Mouse (Mus musculus) liver, embryonic 11.5 days (tissue): ENCODE measurements around the gene Slc26a6. TPM values are rescaled to one million over a fixed set of nuclear protein-coding genes. Genes with fewer than 3 reads are reported as not detected.

ENCODE experiments used
- ATAC-seq: fragments of 200-750 bp; cut with Nextera tagmentation; replicated peaks from 2 replicates; pipeline ENCODE4 v1.8.0; 2017; ENCODE audit warnings: moderate number of reproducible peaks, mild to moderate bottlenecking, moderate TSS enrichment, moderate library complexity; ENCODE audit not compliant: low FRiP score
- DNase-seq: peaks from one replicate; pipeline ENCODE4 v3.0.0-alpha.2; 2017; ENCODE audit warnings: low spot score
- H3K27ac ChIP-seq: fragments of 300-500 bp; sonication (generic); 2 replicates; pipeline ENCODE4 v1.5.1; 2014; ENCODE audit warnings: mild to moderate bottlenecking, low read depth, low read length, control low read depth
- H3K27me3 ChIP-seq: fragments of 300-500 bp; sonication (generic); replicated peaks from 2 replicates; pipeline ENCODE4 v1.6.1; 2014; ENCODE audit warnings: low read length, mixed read lengths; ENCODE audit not compliant: control insufficient read depth, insufficient read depth
- H3K36me3 ChIP-seq: fragments of 300-500 bp; sonication (generic); 2 replicates; pipeline ENCODE4 v1.6.1; 2014; ENCODE audit warnings: mild to moderate bottlenecking, low read length, moderate library complexity, mixed read lengths; ENCODE audit not compliant: control insufficient read depth, insufficient read depth
- H3K4me1 ChIP-seq: fragments of 300-500 bp; sonication (generic); replicated peaks from 2 replicates; pipeline ENCODE4 v1.6.1; 2014; ENCODE audit warnings: low read length, mixed read lengths; ENCODE audit not compliant: control insufficient read depth, insufficient read depth
- H3K4me2 ChIP-seq: fragments of 300-500 bp; sonication (generic); 2 replicates; pipeline ENCODE4 v1.6.1; 2014; ENCODE audit warnings: mild to moderate bottlenecking, control low read depth, moderate library complexity
- H3K4me3 ChIP-seq: fragments of 300-500 bp; sonication (generic); 2 replicates; pipeline ENCODE4 v1.5.1; 2014; ENCODE audit warnings: low read depth, low read length, control low read depth
- H3K9ac ChIP-seq: fragments of 300-500 bp; sonication (generic); 2 replicates; pipeline ENCODE4 v1.6.1; 2014; ENCODE audit warnings: low read depth, low read length, control low read depth
- H3K9me3 ChIP-seq: fragments of 300-500 bp; sonication (generic); 2 replicates; pipeline ENCODE4 v1.6.1; 2016; ENCODE audit warnings: low read length, inconsistent platforms, mixed read lengths; ENCODE audit not compliant: control insufficient read depth
- WGBS: fragments of 180-500 bp; shearing (Covaris S2); extraction: QIAGEN DNeasy Blood & Tissue Kit; methylation state at CpG from one replicate; pipeline ENCODE4 v1.1.7; 2014; 5-methylcytosine and 5-hydroxymethylcytosine counted together
- microRNA-seq: library from miRNA; unstranded; fragments of <30 nt; microRNA quantifications from one replicate; pipeline ENCODE4, GENCODE M21; 2017; ENCODE audit warnings: borderline number of aligned reads
- polyA plus RNA-seq: library from polyadenylated mRNA; unstranded; fragments of >200 nt; fragmentation: Nextera tagmentation; extraction: Ambion mirVana; gene quantifications from 2 replicates; pipeline ENCODE4 v1.2.1, GENCODE M21; 2014

Gene Slc26a6
- polyA plus RNA-seq, 1 experiment from 2014 or later: 10.5 TPM

GRCm38 (mm10) chr9:108955846-108956245 lies 102.8 kb downstream of the Slc26a6 start:
- H3K9ac ChIP-seq: no peak overlapping the region
- no peak overlapping the region for H3K4me3 ChIP-seq
- no peaks in the 10 kb centered on the region for H3K9me3 ChIP-seq
- WGBS: 83% methylated on average over 11 of the region's 11 CpGs
- H3K27me3 ChIP-seq: peaks cover 23% of the 10 kb centered on the region
- H3K4me2 ChIP-seq: no peak overlapping the region
- H3K27ac ChIP-seq: no peak overlapping the region
- no peaks in the 10 kb centered on the region for H3K4me1 ChIP-seq
- no peaks in the 10 kb centered on the region for H3K36me3 ChIP-seq
- ATAC-seq (no peak), DNase-seq (no peak)

Small RNA genes lying within 50 kb of the gene (microRNA-seq; reads per million reads assigned to microRNA genes)
- not detected for gene Gm23156

Other genes with a start within 250 kb of the Slc26a6 start
- gene Arih2, start 203.9 kb upstream of the Slc26a6 start, polyA plus RNA-seq: 47.7 and 54.2 TPM in 2 replicates
- gene Slc25a20, start 191.2 kb upstream of the Slc26a6 start, polyA plus RNA-seq: 25.0 and 30.0 TPM in 2 replicates
- 23.8 and 26.2 TPM in 2 replicates for gene Prkar2a, start 164.0 kb upstream of the Slc26a6 start, polyA plus RNA-seq
- 31.8 and 37.5 TPM in 2 replicates for gene Ip6k2, start 69.5 kb upstream of the Slc26a6 start, polyA plus RNA-seq
- 8.8 and 16.2 TPM in 2 replicates for gene Nckipsd, start 44.9 kb upstream of the Slc26a6 start, polyA plus RNA-seq
- 0.08 and 0.22 TPM in 2 replicates for gene Celsr3, start 27.0 kb upstream of the Slc26a6 start, polyA plus RNA-seq
- gene Tmem89, start 61.3 kb downstream of the Slc26a6 start, polyA plus RNA-seq: not detected in 2 replicates
- gene Uqcrc1, start 83.3 kb downstream of the Slc26a6 start, polyA plus RNA-seq: 547 and 583 TPM in 2 replicates
- 0.16 and 0.69 TPM in 2 replicates for gene Col7a1, start 100.3 kb downstream of the Slc26a6 start, polyA plus RNA-seq
- gene Ucn2, start 132.7 kb downstream of the Slc26a6 start, polyA plus RNA-seq: not detected in 2 replicates
- gene Pfkfb4, start 138.5 kb downstream of the Slc26a6 start, polyA plus RNA-seq: 7.4 and 9.1 TPM in 2 replicates
- gene Shisa5, start 185.3 kb downstream of the Slc26a6 start, polyA plus RNA-seq: 33.7 and 34.3 TPM in 2 replicates
- 8.9 and 9.7 TPM in 2 replicates for gene Trex1, start 206.5 kb downstream of the Slc26a6 start, polyA plus RNA-seq
- 24.3 and 28.9 TPM in 2 replicates for gene Atrip, start 220.8 kb downstream of the Slc26a6 start, polyA plus RNA-seq
- gene Ccdc51, start 229.2 kb downstream of the Slc26a6 start, polyA plus RNA-seq: 21.9 TPM in 2 replicates
- gene Tma7, start 229.3 kb downstream of the Slc26a6 start, polyA plus RNA-seq: 716 and 742 TPM in 2 replicates
- gene Plxnb1, start 242.1 kb downstream of the Slc26a6 start, polyA plus RNA-seq: 5.8 and 7.4 TPM in 2 replicates